Mouse (Mus musculus): Measurements from ENCODE around the gene Stk24. TPM values are rescaled to one million over a fixed set of nuclear protein-coding genes. Genes with fewer than 3 reads are reported as not detected.

Stk24 gene
- polyA plus RNA-seq, 1 experiment from 2014 or later, result 30.6 TPM

- peak; percentile 11; the same call in 1 of the 2 replicates for ATAC-seq
- Histone ChIP-seq H3K4me1 (ENCODE audit: insufficient read depth, low read depth, low read length) (peaks cover 43% of the 10 kb centered on the region), H3K9ac (replicated peaks; ENCODE audit: low read depth) (no peak overlapping the region), H3K4me3 (ENCODE audit: low read depth, low read length) (peak overlapping the region; percentile 10; the same call in 1 of the 2 replicates), H3K27ac (ENCODE audit: low read length) (0 out of 2 replicates have a peak overlapping the region, but pooled peaks have one; percentile 14), H3K4me2 (replicated peaks; ENCODE audit: low read depth, low read length) (0 out of 2 replicates have a peak overlapping the region, but pooled peaks have one; percentile 8), H3K9me3 (ENCODE audit: low read length) (no peaks in the 10 kb centered on the region), H3K27me3 (replicated peaks; ENCODE audit: insufficient read depth, low read length) (no peaks in the 10 kb centered on the region), H3K36me3 (ENCODE audit: insufficient read depth, low read length) (no peaks in the 10 kb centered on the region)
- no peak for TF ChIP-seq CTCF (IDR thresholded peaks at IDR 0.05)
- no peak for DNase-seq (ENCODE audit: low spot score)
- 32% methylated on average over 17 of the region's 17 CpGs for whole genome bisulfite sequencing
Observed at GRCm38 (mm10) chr14:121365991-121366728, 13.7 kb downstream of the Stk24 start.

GRCm38 (mm10) chr14:121365390-121365789 is 14.4 kb downstream of the Stk24 start:
- Histone ChIP-seq H3K27me3 (replicated peaks; ENCODE audit: insufficient read depth, low read length) (no peaks in the 10 kb centered on the region), H3K4me3 (ENCODE audit: low read depth, low read length) (no peak overlapping the region), H3K9ac (replicated peaks; ENCODE audit: low read depth) (no peak overlapping the region), H3K27ac (ENCODE audit: low read length) (0 out of 2 replicates have a peak overlapping the region, but pooled peaks have one; percentile 14), H3K4me1 (ENCODE audit: insufficient read depth, low read depth, low read length) (peaks cover 43% of the 10 kb centered on the region), H3K36me3 (ENCODE audit: insufficient read depth, low read length) (no peaks in the 10 kb centered on the region), H3K4me2 (replicated peaks; ENCODE audit: low read depth, low read length) (0 out of 2 replicates have a peak overlapping the region, but pooled peaks have one; percentile 3), H3K9me3 (ENCODE audit: low read length) (no peaks in the 10 kb centered on the region)
- ATAC-seq (no peak), DNase-seq (ENCODE audit: low spot score) (no peak)
- TF ChIP-seq CTCF (IDR thresholded peaks at IDR 0.05) (no peak), EP300 (IDR thresholded peaks at IDR 0.05) (no peak)
- WGBS, result 38% methylated on average over 7 of the region's 7 CpGs

- no peak for ATAC-seq
- Histone ChIP-seq H3K9ac (replicated peaks; ENCODE audit: low read depth) (no peak overlapping the region), H3K36me3 (ENCODE audit: insufficient read depth, low read length) (no peaks in the 10 kb centered on the region), H3K4me2 (replicated peaks; ENCODE audit: low read depth, low read length) (no peak overlapping the region), H3K9me3 (ENCODE audit: low read length) (no peaks in the 10 kb centered on the region), H3K27me3 (replicated peaks; ENCODE audit: insufficient read depth, low read length) (no peaks in the 10 kb centered on the region), H3K27ac (ENCODE audit: low read length) (no peak overlapping the region), H3K4me3 (ENCODE audit: low read depth, low read length) (no peak overlapping the region), H3K4me1 (ENCODE audit: insufficient read depth, low read depth, low read length) (peaks cover 43% of the 10 kb centered on the region)
- 95% methylated on average over 7 of the region's 7 CpGs for WGBS
- TF ChIP-seq EP300 (IDR thresholded peaks at IDR 0.05) (no peak), CTCF (IDR thresholded peaks at IDR 0.05) (no peak)
- no peak for DNase-seq (ENCODE audit: low spot score)
Observed at GRCm38 (mm10) chr14:121364282-121364681, 15.5 kb downstream of the Stk24 start.

- Histone ChIP-seq H3K9me3 (ENCODE audit: low read length) (no peaks in the 10 kb centered on the region), H3K36me3 (ENCODE audit: insufficient read depth, low read length) (no peaks in the 10 kb centered on the region), H3K4me1 (ENCODE audit: insufficient read depth, low read depth, low read length) (peaks cover 33% of the 10 kb centered on the region), H3K27ac (ENCODE audit: low read length) (0 out of 2 replicates have a peak overlapping the region, but pooled peaks have one; percentile 1), H3K4me3 (ENCODE audit: low read depth, low read length) (no peak overlapping the region), H3K4me2 (replicated peaks; ENCODE audit: low read depth, low read length) (no peak overlapping the region), H3K27me3 (replicated peaks; ENCODE audit: insufficient read depth, low read length) (no peaks in the 10 kb centered on the region), H3K9ac (replicated peaks; ENCODE audit: low read depth) (no peak overlapping the region)
- WGBS, result 47% methylated on average over 17 of the region's 17 CpGs
- ATAC-seq, result peak; percentile 73
- TF ChIP-seq CTCF (IDR thresholded peaks at IDR 0.05), result peak; percentile 56
- TF ChIP-seq EP300 (IDR thresholded peaks at IDR 0.05), result no peak
- DNase-seq (ENCODE audit: low spot score), result peak; percentile 78
Observed at GRCm38 (mm10) chr14:121361319-121362114, 18.3 kb downstream of the Stk24 start.

- Histone ChIP-seq H3K9ac (replicated peaks; ENCODE audit: low read depth) (no peak overlapping the region), H3K4me1 (ENCODE audit: insufficient read depth, low read depth, low read length) (peaks cover 19% of the 10 kb centered on the region), H3K4me2 (replicated peaks; ENCODE audit: low read depth, low read length) (no peak overlapping the region)
Observed at GRCm38 (mm10) chr14:121359850-121360249, 20.0 kb downstream of the Stk24 start.

GRCm38 (mm10) chr14:121359015-121359414 is 20.8 kb downstream of the Stk24 start:
- Histone ChIP-seq H3K9ac (replicated peaks; ENCODE audit: low read depth) (no peak overlapping the region), H3K27ac (ENCODE audit: low read length) (no peak overlapping the region), H3K4me3 (ENCODE audit: low read depth, low read length) (no peak overlapping the region), H3K9me3 (ENCODE audit: low read length) (no peaks in the 10 kb centered on the region), H3K27me3 (replicated peaks; ENCODE audit: insufficient read depth, low read length) (no peaks in the 10 kb centered on the region), H3K36me3 (ENCODE audit: insufficient read depth, low read length) (no peaks in the 10 kb centered on the region), H3K4me2 (replicated peaks; ENCODE audit: low read depth, low read length) (no peak overlapping the region), H3K4me1 (ENCODE audit: insufficient read depth, low read depth, low read length) (peaks cover 19% of the 10 kb centered on the region)
- 45% methylated on average over 3 of the region's 3 CpGs for WGBS
- DNase-seq (ENCODE audit: low spot score) (no peak), ATAC-seq (no peak)
- no peak for TF ChIP-seq EP300 (IDR thresholded peaks at IDR 0.05)
- no peak for TF ChIP-seq CTCF (IDR thresholded peaks at IDR 0.05)

More at GRCm38 (mm10) chr14:121359850-121360249, 20.0 kb downstream of the Stk24 start:
- TF ChIP-seq EP300 (IDR thresholded peaks at IDR 0.05) (no peak), CTCF (IDR thresholded peaks at IDR 0.05) (no peak)
- 72% methylated on average over 8 of the region's 8 CpGs for WGBS
- Histone ChIP-seq H3K36me3 (ENCODE audit: insufficient read depth, low read length) (no peaks in the 10 kb centered on the region), H3K9me3 (ENCODE audit: low read length) (no peaks in the 10 kb centered on the region), H3K27ac (ENCODE audit: low read length) (no peak overlapping the region), H3K27me3 (replicated peaks; ENCODE audit: insufficient read depth, low read length) (no peaks in the 10 kb centered on the region), H3K4me3 (ENCODE audit: low read depth, low read length) (no peak overlapping the region)
- ATAC-seq (no peak), DNase-seq (ENCODE audit: low spot score) (no peak)
